Mouse (Mus musculus) kidney, adult 11 months (tissue): Measurements from ENCODE around the gene Cited1.
A peak's percentile ranks its signal among the peaks of the same experiment; 100 is the strongest.

Source experiments
- DNase-seq: peaks from one replicate; pipeline ENCODE4 v3.0.0; 2022

Gene Cited1

DNA sequence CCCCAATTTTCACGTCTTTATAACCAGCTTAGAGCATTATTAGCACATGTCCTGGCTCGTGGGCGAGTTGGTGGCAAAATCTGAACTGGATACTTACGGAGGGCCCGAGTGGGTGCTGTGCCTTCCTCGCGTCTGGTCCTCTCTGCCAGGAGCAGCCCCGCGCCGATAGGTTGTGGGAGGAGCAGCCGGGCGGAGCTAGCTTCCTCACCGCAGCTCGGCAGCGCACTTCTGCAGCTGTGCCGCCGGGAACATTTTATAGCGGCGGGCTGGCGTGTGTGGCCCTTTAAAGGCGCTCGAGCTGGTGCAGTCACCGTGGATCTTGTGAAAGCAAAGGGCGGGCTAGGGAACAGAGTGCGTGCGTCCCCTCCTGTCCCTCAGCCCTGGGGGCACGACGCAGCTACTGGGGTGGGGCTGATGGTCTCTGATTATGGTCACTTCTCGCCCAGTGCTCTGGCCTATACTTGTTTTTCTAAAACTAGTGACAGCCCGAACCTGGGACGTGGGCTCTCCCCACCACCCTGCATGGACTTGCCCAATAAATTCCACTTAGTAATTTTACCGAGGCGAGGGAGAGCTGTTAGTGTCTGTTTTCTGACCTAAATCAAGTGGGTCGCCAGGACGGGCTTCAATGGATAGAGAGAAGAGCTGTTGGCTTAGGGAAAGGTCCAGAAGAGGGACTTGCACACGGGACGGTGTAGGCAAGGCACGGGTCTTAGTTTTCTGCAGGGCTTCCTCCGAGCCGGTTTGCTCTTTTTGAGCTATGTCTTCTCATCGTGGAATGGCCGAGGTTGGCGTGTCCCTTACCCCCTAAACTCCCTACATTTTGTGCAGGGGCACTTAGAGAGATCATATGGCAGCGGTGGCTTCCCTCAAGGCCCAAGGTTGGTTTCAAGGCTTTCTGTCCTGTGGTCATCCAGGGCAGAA lies at the start of gene Cited1:
Gene Cited1, minus strand, starts transcription at position 245 of the 924 bp plus-strand sequence.
- DNase-seq: peak; percentile 42

DNA sequence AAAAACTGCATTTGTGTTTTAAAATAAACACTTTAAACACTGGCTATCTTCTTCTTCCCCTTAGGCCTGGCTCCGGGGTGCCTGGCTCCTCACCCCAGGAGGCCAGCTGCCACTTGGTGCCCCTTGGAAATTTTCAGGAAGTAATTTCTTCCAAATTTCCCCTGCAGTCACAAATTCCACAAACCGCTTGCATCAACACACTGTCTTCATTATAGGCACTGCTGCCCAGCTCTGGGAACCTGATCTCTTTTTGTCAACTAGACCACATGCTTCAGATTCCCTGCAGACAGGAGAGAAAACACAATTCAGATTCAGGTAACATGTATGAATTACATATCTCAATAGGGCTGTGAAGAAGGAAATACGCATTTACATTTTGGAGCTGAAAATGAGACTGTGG lies 32.9 kb upstream of the Cited1 start:
- no peak for DNase-seq

DNA sequence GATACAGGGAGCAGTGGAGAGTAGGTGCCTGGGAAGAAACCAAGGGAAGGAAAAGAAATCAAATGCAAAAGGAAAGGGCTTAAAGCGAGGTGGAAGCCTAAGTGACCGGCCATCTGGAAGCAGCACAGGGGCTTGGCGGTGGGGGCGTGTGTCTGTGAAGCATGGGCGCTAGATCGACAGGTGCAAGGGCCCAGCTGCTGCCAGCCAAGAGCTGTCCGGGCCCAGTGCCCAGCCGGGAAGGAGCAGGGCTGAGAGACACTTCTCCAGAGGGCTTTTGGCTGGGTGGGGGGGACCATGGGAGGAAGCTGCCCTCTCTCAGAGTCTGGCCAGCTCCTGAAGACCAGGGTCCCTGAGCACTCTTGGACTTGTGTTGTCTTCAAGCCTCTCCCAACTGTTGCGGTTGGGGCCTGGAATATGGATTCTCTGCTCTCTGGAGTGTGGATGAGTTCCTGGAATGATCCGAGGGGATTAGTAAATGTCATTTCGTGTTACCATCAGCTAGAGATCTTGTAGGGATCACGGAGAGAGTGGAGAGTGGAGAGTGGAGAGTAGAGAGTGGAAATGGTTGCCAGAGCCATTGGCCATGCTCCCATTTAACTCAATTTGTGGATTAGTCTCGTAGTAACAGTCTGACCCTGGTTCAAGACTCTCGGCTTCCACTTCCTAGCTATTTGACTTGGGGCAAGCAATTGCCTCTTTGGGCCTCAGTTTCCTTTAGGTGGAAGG lies 10.8 kb upstream of the Cited1 start:
- no peak for DNase-seq

DNA sequence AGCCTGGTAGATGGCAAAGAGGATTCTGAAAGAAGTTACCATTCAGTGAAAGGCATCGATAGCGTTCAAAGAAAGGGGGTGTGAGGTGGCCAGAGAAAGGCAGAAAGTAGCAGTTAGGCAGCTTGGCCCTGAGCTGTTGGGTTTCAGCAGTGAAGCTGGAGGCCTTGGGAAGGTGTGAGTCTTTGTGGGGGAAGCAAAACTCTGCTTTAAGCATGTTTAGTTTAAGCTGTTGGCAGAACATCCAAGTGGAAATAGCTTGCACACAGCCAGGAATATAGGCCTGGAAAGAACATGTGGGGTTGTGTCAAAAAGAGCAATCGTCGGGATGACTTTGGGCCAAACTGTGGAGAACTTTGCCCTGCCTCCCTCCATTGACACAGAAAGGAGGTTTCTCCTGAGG lies 7.8 kb upstream of the Cited1 start:
- DNase-seq: no peak

DNA sequence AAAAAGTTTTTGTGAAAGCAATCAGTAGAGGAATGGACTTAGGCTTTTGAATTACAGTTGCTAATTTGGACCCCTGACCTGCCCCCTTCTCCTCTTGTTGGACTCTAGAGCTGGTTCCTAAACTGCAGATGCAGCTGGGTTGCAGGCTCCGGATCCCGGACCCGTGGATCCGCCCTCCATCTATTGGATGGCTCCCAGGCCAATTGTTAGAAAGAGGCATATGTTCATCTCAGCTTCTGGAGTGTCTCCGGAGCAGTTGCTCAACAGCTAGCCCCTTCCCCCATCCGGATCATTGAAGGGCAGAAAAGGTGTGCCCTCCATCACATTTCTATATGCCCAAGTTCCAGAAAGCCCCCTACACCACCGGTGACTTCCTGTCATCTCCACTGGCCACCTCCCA lies 1.9 kb upstream of the Cited1 start:
- DNase-seq: no peak

DNA sequence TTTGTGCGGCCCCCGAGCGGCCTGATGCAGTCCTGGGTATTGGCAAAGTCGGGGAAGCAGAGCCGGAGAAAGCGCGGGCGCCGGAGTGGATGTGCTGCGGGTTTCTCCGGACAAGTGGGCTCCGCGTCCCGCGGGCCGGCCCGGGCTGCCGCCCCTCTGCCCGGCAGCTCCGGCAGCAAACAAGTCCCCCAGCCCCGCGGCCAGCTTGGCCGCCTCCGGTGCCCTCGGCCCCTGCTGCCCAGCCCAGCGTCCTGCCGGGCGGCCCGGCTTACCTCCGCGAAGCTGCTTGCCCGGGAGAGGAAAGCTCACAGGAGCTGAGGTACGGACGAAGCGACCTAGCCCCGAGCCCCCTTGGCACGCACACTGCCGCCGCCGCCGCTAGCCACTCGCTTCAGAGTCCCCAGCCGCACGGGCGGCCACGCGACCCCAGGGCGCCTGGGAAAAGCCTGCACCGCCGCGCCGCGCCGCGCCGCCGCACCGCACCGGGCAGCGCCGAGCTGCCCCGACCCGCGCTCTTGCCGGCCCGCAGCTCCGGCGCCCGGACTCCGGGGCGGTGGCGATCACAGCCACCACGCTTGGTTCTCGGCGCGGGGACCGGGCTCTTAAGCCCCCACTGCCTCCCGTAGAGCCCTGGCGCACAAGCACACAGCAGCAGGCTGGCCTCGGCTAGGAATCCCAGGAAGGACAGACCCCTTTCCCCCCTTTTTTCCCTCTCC lies 602 bp downstream of the Cited1 start:
- DNase-seq: no peak

DNA sequence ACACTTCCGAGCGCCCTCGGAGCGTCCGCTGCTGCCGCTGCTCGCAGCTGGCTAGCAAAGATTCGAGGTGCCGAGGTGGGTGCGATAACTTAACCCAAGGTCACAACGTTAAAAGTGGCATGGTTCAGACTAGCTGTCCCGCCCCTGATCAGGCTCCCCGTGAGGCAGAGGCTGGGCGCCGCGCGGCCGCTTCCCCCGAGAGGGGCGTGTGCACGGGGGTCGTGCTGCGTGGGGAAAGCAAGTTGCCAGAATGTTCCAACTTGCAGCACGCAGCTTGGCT lies 1.1 kb downstream of the Cited1 start:
- no peak for DNase-seq

DNA sequence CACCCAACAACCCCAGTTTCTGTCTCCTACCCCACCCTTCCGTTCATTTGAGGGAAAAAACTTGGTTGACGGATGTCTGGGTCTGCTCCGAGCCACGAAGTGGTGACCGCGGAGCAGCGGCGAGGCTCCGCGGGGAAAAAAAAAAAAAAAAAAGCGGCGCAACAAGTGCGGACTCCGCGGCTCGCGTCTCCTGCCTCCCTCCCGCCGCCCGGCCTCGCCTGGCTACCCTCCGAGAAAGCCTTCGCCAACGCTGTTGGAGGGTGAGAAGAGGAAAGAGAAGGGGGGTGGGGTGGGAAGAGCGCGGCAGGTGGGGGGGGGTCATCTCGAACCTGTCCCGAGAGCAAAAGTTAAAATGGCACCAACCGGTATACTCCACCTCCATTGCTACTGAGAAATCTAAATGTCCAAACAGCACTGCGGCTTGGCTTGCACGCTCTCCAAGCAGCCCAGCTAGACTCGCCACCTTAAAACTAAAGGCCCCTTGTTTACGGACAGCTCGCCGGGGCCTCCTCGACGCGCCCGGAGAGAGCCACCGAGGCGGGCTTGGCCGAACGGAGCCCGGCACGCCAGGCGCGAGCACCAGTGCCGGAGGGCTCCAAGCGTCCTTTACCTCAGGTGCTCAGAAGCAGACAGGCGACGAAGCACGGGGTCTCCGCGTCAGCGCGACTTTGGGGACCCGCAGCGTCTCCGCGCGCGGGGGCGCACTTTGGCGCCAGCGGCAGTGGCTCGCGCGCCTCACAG lies 1.7 kb downstream of the Cited1 start:
- no peak for DNase-seq

DNA sequence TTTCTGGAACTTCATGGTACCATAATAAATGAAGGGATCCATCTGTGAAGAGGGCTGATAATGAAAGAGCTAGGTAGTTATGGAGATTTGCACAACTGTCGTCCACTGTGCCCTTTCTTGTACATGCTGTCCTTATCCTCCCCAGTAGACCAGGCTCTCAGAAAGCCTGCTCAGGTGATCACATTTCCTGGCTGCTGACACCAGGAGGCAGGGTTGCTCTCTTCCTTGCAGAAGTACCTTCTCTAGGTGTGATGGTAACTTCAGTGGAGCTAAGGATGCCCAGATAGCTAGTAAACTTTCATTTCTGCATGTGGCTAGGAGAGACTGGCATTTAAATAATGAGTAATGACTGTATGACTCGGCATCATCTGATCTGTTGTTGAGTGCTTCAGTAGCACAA lies 7.6 kb downstream of the Cited1 start:
- no peak for DNase-seq

DNA sequence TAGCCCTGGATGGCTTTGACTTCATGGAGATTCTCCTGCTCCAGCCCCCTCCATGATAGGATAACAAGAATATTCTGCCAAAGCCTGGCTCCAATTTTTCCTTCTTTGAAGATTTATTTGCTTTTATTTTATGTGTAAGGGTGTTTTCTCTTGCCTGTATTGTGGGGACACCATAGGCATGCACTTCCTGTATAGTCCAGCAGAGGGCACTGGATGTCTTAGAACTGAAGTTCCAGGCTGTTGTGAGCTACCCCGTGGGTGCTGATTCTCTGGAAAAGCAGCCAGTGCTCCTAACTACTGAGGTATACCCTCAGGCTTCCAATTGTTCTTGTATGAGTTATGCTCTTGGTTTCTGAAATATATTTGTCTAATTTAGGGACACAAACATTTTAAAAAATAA lies 32.9 kb downstream of the Cited1 start:
- DNase-seq: peak; percentile 22

DNA sequence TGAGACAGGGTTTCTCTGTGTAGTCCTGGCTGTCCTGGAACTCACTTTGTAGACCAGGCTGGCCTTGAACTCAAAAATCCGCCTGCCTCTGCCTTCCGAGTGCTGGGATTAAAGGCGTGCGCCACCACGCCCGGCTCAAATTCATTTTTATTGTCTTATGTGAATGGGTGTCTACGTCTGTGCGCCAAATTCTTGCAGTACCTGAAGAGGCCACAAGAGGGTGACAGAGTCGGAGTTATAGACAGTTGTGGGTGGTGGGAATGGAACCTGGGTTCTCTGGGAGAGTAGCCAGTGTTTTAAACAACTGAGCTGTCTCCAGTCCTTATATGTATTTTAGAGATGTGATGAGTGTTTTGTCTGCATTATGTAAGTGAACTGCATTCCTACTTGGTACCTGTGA lies 36.6 kb downstream of the Cited1 start:
- peak; percentile 6 for DNase-seq
